Comparison of ENCODE assay signal across 8 mouse cellular contexts in the genomic region with DNA sequence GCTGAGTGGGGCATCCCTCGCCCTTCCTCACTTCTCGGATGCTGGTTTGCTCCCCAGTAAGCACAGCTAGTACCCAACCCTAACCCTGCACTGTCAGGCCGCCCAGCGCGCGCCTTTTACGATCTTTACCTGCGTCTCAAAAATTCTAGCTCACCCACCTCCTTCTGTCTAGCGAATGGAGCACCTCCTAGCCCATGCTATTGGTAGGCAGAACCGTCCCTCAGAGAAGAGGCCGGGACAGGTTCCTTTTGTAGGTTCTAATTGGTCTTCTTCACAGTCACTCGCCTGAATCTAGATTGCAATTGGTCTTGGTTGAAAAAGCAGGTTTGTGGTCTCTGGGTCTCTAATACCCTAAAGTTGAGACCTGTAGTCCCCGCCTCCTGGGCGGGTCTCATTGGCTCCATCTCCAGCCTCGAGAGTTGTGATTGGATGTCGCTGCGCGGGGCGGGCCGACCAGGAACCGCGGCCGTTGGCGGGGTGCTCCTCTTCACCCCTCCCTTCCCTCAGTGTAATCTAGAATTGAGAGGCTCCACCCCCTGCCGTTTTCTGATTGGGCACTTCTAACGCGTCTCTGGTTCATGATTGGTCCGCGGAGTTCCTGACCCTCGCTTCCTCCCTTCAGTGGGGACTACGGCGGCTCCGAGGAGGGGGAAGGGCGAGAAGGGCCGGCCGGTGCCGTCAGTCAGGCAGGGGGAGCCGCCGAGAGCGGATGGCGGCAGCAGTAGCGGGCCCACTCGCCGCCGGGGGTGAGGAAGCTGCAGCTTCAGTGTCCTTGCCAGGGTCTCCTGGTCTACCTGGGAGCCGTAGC. TPM values are rescaled to one million over a fixed set of nuclear protein-coding genes. Genes with fewer than 3 reads are reported as not detected.
DNase-seq lines count a peak whose midpoint lies in the region; ATAC-seq lines count a peak whose summit lies in the region.

A gene (minus strand): TSS at position 505 of the 808 bp plus-strand sequence.
A gene (plus strand): TSS at position 624 of the 808 bp plus-strand sequence.
A gene (plus strand): TSS at position 678 of the 808 bp plus-strand sequence.

- peak within 1 kb of the TSS; percentile 86 for H3K9ac ChIP-seq in hindbrain, embryonic 15.5 days

- H3K27me3 ChIP-seq in hindbrain, embryonic 15.5 days = no peaks in the 10 kb centered on the region

- H3K27ac ChIP-seq in hindbrain, embryonic 15.5 days (replicated peaks) = peak within 1 kb of the TSS; percentile 90

- H3K4me3 ChIP-seq in hindbrain, embryonic 15.5 days = peak within 1 kb of the TSS; percentile 83

- H3K9me3 ChIP-seq in hindbrain, embryonic 15.5 days = no peaks in the 10 kb centered on the region

- H3K4me1 ChIP-seq in hindbrain, embryonic 15.5 days (replicated peaks) = peaks cover 45% of the 10 kb centered on the region

- peak; percentile 99 for ATAC-seq in hindbrain, embryonic 15.5 days (ENCODE audit: low FRiP score, low read depth)

- under 1% methylated on average over 46 of the region's 46 CpGs for WGBS in hindbrain, embryonic 15.5 days

- DNase-seq in T-cell, adult 2 months (ENCODE audit: low spot score) = peak; percentile 100
- DNase-seq in cerebellum, postnatal 36 days = peak; percentile 98 to 99
- peak; percentile 98 to 99 for DNase-seq in frontal cortex, postnatal 36 days (ENCODE audit: low spot score in 2 of 2)
- peak; percentile 100 for DNase-seq in left cerebral cortex, adult 11 months (ENCODE audit: low spot score)
- DNase-seq in lung, postnatal 4 days = peak; percentile 99 to 100
- peak; percentile 99 for DNase-seq in retina, postnatal 7 days (ENCODE audit: low read depth, low spot score)
- peak; percentile 92 for DNase-seq in urinary bladder, adult 2 months (ENCODE audit: low spot score)

- H3K36me3 ChIP-seq in hindbrain, embryonic 15.5 days = no peaks in the 10 kb centered on the region

- H3K4me2 ChIP-seq in hindbrain, embryonic 15.5 days = peak within 1 kb of the TSS; percentile 95

RNA-seq across cellular contexts. Expression of the first gene that starts in this region (rescaled TPM):
- 0.12 and 0.31 TPM in 2 replicates for polyA plus RNA-seq in hindbrain, embryonic 15.5 days (2015; fragmentation: Nextera tagmentation; extraction: Ambion mirVana)
- polyA plus RNA-seq in urinary bladder, adult 2 months (2012; rRNA removed) = 0.81 and 0.94 TPM in 2 replicates

RNA-seq across cellular contexts. Expression of the second gene that starts in this region (rescaled TPM):
- polyA plus RNA-seq in hindbrain, embryonic 15.5 days (2015; fragmentation: Nextera tagmentation; extraction: Ambion mirVana) = 17.2 and 18.2 TPM in 2 replicates
- 17.4 and 19.6 TPM in 2 replicates for polyA plus RNA-seq in urinary bladder, adult 2 months (2012; rRNA removed)

RNA-seq across cellular contexts. Expression of the third gene that starts in this region (rescaled TPM):
- 7.4 and 9.2 TPM in 2 replicates for polyA plus RNA-seq in hindbrain, embryonic 15.5 days (2015; fragmentation: Nextera tagmentation; extraction: Ambion mirVana)
- polyA plus RNA-seq in urinary bladder, adult 2 months (2012; rRNA removed) = 22.7 and 24.6 TPM in 2 replicates

Comparison
In these comparisons a context has a peak if more than half of its experiments do, and no peak if none do; other contexts are left out.
1. Peak in every context shown above with its lines: DNase-seq, ATAC-seq, H3K4me3 ChIP-seq and H3K27ac ChIP-seq.